Mouse (Mus musculus) embryonic facial prominence, embryonic 13.5 days (tissue): ENCODE measurements around the gene Palld. TPM values are rescaled to one million over a fixed set of nuclear protein-coding genes. Genes with fewer than 3 reads are reported as not detected.

Source experiments
- ATAC-seq: fragments of 200-750 bp; cut with Nextera tagmentation; 2 replicates; pipeline ENCODE4 v1.8.0; 2017; ENCODE audit warnings: low read depth; ENCODE audit not compliant: insufficient number of reproducible peaks, insufficient read depth, low FRiP score, low TSS enrichment
- H3K27ac ChIP-seq: fragments of 300-500 bp; sonication (generic); 2 replicates; pipeline ENCODE4 v1.5.1; 2015; ENCODE audit warnings: moderate library complexity, mild to moderate bottlenecking, inconsistent platforms
- H3K27me3 ChIP-seq: fragments of 300-500 bp; sonication (generic); 2 replicates; pipeline ENCODE4 v1.6.1; 2015; ENCODE audit warnings: mild to moderate bottlenecking, inconsistent platforms
- H3K36me3 ChIP-seq: fragments of 300-500 bp; sonication (generic); 2 replicates; pipeline ENCODE4 v1.6.1; 2015; ENCODE audit warnings: mild to moderate bottlenecking, inconsistent platforms
- H3K4me1 ChIP-seq: fragments of 300-500 bp; sonication (generic); 2 replicates; pipeline ENCODE4 v1.6.1; 2015; ENCODE audit warnings: inconsistent platforms
- H3K4me2 ChIP-seq: fragments of 300-500 bp; sonication (generic); 2 replicates; pipeline ENCODE4 v1.6.1; 2015; ENCODE audit warnings: moderate library complexity, mild to moderate bottlenecking, inconsistent platforms
- H3K4me3 ChIP-seq: fragments of 300-500 bp; sonication (generic); 2 replicates; pipeline ENCODE4 v1.5.1; 2015; ENCODE audit warnings: mild to moderate bottlenecking, inconsistent platforms
- H3K9ac ChIP-seq: fragments of 300-500 bp; sonication (generic); 2 replicates; pipeline ENCODE4 v1.6.1; 2015; ENCODE audit warnings: mild to moderate bottlenecking, inconsistent platforms
- H3K9me3 ChIP-seq: fragments of 300-500 bp; sonication (generic); 2 replicates; pipeline ENCODE4 v1.6.1; 2016; ENCODE audit warnings: inconsistent platforms
- WGBS: fragments of 180-500 bp; shearing (Covaris S2); methylation state at CpG from one replicate; pipeline ENCODE4 v1.1.7; 2015; ENCODE audit warnings: mixed read lengths; 5-methylcytosine and 5-hydroxymethylcytosine counted together
- polyA plus RNA-seq: library from polyadenylated mRNA; unstranded; fragments of >200 nt; fragmentation: Nextera tagmentation; extraction: Ambion mirVana; gene quantifications from 2 replicates; pipeline ENCODE4 v1.2.1, GENCODE M21; 2015

The Palld gene
- polyA plus RNA-seq, 1 experiment from 2014 or later, result 146 TPM

- peaks cover 82% of the 10 kb centered on the region for H3K36me3 ChIP-seq
- H3K27me3 ChIP-seq, result no peaks in the 10 kb centered on the region
- no peak overlapping the region for H3K9ac ChIP-seq
- peaks cover 29% of the 10 kb centered on the region for H3K4me1 ChIP-seq
- H3K4me2 ChIP-seq, result no peak overlapping the region
- no peak overlapping the region for H3K4me3 ChIP-seq
- no peaks in the 10 kb centered on the region for H3K9me3 ChIP-seq
- H3K27ac ChIP-seq, result no peak overlapping the region
- ATAC-seq, result no peak
- WGBS, result 64% methylated on average over 5 of the region's 5 CpGs
Observed at GRCm38 (mm10) chr8:61532831-61533230, 369.7 kb downstream of the Palld start.

DNA sequence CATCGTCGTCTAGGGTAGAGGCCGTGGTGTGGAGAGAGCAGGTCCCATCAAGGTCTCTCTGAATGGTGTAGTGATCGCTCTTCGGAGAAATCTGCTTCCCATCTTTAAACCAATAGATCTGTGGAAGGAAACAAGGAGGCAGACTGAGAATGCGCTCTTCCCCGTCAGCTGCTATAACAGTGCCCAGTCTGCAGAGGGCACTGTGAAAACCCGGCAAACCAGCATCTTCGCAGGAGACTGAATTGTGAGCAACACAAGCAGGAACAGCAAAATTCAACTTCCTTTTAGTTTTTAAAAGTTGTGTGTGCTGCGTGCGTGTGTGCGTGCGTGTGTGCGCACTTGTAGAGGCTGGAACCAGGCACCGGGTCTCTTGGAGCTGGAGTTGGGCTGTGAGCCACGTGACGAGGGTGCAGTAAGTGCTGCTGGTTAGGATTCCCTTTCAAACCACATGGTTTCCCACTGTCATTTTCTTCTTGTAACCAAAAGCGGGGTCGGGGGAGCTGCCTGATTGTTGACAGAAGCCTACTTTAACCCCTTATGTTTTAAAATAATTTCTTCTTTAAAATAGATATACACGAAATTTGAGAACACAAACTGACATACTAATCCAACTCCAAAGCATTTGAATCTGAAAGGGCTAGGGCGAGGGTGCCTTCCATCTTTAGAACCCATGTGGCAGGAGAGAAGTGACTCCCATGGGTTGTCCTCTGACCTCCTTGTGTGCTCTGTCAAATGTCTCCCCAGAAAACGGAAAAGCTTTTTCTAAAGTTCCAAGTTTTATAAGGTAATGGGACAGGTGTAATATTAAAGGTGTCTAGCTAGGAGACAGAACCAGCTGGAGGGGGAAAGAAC, 370.3 kb downstream of the Palld start:
- Histone ChIP-seq H3K9me3 (no peaks in the 10 kb centered on the region), H3K36me3 (peaks cover 81% of the 10 kb centered on the region), H3K9ac (no peak overlapping the region), H3K27me3 (no peaks in the 10 kb centered on the region), H3K4me3 (no peak overlapping the region), H3K27ac (no peak overlapping the region), H3K4me2 (no peak overlapping the region), H3K4me1 (peaks cover 28% of the 10 kb centered on the region)
- ATAC-seq, result no peak
- WGBS, result 51% methylated on average over 22 of the region's 22 CpGs

DNA sequence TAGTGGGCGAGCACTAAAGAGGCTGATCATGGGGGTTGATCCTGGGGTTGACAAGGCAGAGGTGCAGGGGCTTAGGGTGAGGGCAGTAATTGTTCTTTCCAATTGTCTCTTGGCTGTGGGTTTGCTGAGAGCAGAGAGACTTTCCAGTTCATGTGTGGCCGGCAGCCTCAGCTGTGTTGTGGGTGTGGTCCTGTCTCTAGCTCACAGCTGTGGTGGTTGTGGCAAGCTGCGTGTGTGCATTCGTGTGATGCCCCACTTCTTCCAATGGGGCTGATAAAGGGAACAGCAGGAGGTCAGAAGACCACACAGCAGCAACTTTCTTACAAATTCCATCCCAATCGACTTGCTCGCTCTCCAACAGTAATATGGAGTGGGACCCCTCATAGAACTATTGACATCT, 373.8 kb downstream of the Palld start:
- H3K9ac ChIP-seq, result no peak overlapping the region
- 81% methylated on average over 6 of the region's 6 CpGs for WGBS
- H3K4me3 ChIP-seq, result no peak overlapping the region
- H3K27ac ChIP-seq, result peak overlapping the region; percentile 55
- peaks cover 79% of the 10 kb centered on the region for H3K36me3 ChIP-seq
- no peak overlapping the region for H3K4me2 ChIP-seq
- no peaks in the 10 kb centered on the region for H3K27me3 ChIP-seq
- ATAC-seq, result no peak
- peaks cover 14% of the 10 kb centered on the region for H3K4me1 ChIP-seq
- H3K9me3 ChIP-seq, result no peaks in the 10 kb centered on the region

DNA sequence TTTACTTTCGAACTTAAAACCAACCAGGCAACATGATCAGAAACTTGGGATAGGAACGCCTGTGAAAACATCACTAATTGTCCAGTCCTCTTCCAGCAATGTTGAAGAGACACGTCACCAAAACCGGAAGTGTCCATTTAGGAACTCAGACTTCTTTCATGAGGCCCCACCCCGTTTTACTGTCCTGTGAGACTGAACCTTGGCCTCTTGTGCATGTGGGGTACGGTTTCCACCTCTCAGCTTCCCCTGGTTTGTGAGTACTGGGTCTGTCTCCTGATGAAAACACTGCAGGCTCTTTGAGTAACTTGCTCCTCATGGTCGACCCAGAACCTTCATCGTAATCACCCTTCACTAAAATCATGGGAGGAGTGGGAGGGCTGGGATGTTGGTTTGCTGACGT, 374.3 kb downstream of the Palld start:
- peaks cover 79% of the 10 kb centered on the region for H3K36me3 ChIP-seq

GRCm38 (mm10) chr8:61527037-61527436, 375.5 kb downstream of the Palld start:
- H3K27me3 ChIP-seq, result no peaks in the 10 kb centered on the region
- 0 out of 2 replicates have a peak overlapping the region, but pooled peaks have one; percentile 8 for H3K27ac ChIP-seq
- H3K36me3 ChIP-seq, result peaks cover 84% of the 10 kb centered on the region
- no peak overlapping the region for H3K4me3 ChIP-seq
- peaks cover 11% of the 10 kb centered on the region; the same call in 1 of the 2 replicates for H3K4me1 ChIP-seq
- H3K4me2 ChIP-seq, result no peak overlapping the region
- no peak for ATAC-seq
- H3K9me3 ChIP-seq, result no peaks in the 10 kb centered on the region
- 72% methylated on average over 14 of the region's 14 CpGs for WGBS
- H3K9ac ChIP-seq, result no peak overlapping the region

More for the DNA sequence above, 374.3 kb downstream of the Palld start:
- peak overlapping the region; percentile 55; the same call in 1 of the 2 replicates for H3K27ac ChIP-seq
- no peak for ATAC-seq
- no peaks in the 10 kb centered on the region for H3K9me3 ChIP-seq
- WGBS, result 88% methylated on average over 9 of the region's 9 CpGs
- H3K4me2 ChIP-seq, result no peak overlapping the region
- peaks cover 11% of the 10 kb centered on the region for H3K4me1 ChIP-seq
- H3K4me3 ChIP-seq, result no peak overlapping the region
- no peak overlapping the region for H3K9ac ChIP-seq
- no peaks in the 10 kb centered on the region for H3K27me3 ChIP-seq

DNA sequence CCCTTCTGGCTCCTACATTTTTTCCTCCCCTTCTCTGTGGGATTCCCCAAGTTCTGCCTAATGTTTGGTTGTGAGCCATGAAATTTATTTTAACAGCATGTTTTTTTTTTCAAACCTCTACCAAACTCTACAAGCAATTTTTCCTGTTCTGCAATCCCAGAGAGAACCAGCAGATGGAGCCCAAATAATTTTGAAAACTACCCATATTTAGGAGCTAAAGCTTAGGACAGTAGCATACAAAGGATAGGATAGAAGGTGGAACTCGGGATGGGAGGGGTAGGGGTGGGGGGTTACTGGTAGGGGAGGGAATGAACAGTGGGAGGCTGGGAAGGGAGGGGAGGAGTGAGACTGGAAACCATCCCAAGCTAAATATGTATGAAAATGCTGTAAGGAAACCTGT, 380.4 kb downstream of the Palld start:
- H3K4me1 ChIP-seq, result 0 out of 2 replicates have a peak, but pooled peaks cover under 1% of the 10 kb centered on the region
- no peaks in the 10 kb centered on the region for H3K9me3 ChIP-seq
- no peak overlapping the region for H3K4me2 ChIP-seq
- H3K36me3 ChIP-seq, result peaks cover 86% of the 10 kb centered on the region
- 11% methylated on average over 1 of the region's 1 CpGs for WGBS
- no peaks in the 10 kb centered on the region for H3K27me3 ChIP-seq
- H3K9ac ChIP-seq, result no peak overlapping the region
- H3K4me3 ChIP-seq, result no peak overlapping the region
- no peak for ATAC-seq
- no peak overlapping the region for H3K27ac ChIP-seq

- Histone ChIP-seq H3K4me3 (no peak overlapping the region), H3K27me3 (no peaks in the 10 kb centered on the region), H3K4me2 (no peak overlapping the region), H3K4me1 (peaks cover 4% of the 10 kb centered on the region; the same call in 1 of the 2 replicates), H3K9me3 (no peaks in the 10 kb centered on the region), H3K27ac (no peak overlapping the region), H3K9ac (no peak overlapping the region), H3K36me3 (peaks cover 88% of the 10 kb centered on the region)
- ATAC-seq, result no peak
- 63% methylated on average over 14 of the region's 14 CpGs for WGBS
Observed at GRCm38 (mm10) chr8:61517502-61518185, 384.8 kb downstream of the Palld start.

- H3K4me3 ChIP-seq, result no peak overlapping the region
- no peak overlapping the region for H3K9ac ChIP-seq
- no peaks in the 10 kb centered on the region for H3K27me3 ChIP-seq
- peaks cover 4% of the 10 kb centered on the region; the same call in 1 of the 2 replicates for H3K4me1 ChIP-seq
- H3K9me3 ChIP-seq, result no peaks in the 10 kb centered on the region
- no peak overlapping the region for H3K4me2 ChIP-seq
- WGBS, result 83% methylated on average over 8 of the region's 8 CpGs
- no peak for ATAC-seq
- H3K27ac ChIP-seq, result no peak overlapping the region
- peaks cover 88% of the 10 kb centered on the region for H3K36me3 ChIP-seq
Observed at GRCm38 (mm10) chr8:61516745-61517501, 385.6 kb downstream of the Palld start.

DNA sequence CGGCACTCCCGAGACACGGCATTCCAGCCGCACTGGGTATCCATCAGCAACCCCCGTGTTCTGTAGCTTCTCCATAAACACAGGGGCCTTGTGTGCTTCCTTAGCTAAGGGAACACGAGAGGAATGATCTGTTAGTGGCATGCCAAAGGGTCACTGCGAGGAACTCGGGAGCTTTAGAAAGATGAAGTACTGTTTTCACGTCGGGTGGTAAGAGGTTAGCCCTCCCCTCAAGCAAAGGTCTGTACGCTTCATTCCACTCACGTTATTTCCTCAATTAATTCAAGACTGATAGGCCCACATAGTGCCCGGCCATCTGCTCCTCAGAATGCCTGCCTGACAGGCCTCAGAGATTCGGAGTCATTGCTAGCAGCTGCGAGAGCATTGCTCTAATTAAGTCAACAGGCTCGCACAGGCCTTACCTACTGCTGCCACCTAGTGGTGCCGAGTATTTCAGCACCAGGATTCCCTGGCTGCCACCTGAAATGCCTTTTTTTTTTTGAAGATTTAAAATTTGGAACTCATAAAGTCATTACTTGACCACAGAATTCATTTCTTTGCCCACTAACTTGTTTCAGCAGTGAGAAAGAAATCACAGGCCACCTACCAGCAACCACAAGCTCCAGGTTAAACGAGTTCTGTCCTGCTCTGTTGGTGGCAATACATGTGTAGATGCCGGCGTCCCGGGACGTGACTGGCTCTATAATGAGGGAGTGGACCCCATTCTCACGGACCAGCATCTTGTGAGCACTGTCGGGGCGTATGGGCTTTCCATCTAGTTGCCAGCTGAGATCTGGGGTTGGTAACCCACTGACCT, 386.4 kb downstream of the Palld start:
- 44% methylated on average over 25 of the region's 25 CpGs for WGBS
- 0 out of 2 replicates have a peak, but pooled peaks have one; percentile 52 for ATAC-seq
- Histone ChIP-seq H3K4me3 (no peak overlapping the region), H3K4me1 (peaks cover 4% of the 10 kb centered on the region; the same call in 1 of the 2 replicates), H3K9me3 (no peaks in the 10 kb centered on the region), H3K9ac (no peak overlapping the region), H3K27me3 (no peaks in the 10 kb centered on the region), H3K4me2 (no peak overlapping the region), H3K27ac (no peak overlapping the region), H3K36me3 (peaks cover 86% of the 10 kb centered on the region)

DNA sequence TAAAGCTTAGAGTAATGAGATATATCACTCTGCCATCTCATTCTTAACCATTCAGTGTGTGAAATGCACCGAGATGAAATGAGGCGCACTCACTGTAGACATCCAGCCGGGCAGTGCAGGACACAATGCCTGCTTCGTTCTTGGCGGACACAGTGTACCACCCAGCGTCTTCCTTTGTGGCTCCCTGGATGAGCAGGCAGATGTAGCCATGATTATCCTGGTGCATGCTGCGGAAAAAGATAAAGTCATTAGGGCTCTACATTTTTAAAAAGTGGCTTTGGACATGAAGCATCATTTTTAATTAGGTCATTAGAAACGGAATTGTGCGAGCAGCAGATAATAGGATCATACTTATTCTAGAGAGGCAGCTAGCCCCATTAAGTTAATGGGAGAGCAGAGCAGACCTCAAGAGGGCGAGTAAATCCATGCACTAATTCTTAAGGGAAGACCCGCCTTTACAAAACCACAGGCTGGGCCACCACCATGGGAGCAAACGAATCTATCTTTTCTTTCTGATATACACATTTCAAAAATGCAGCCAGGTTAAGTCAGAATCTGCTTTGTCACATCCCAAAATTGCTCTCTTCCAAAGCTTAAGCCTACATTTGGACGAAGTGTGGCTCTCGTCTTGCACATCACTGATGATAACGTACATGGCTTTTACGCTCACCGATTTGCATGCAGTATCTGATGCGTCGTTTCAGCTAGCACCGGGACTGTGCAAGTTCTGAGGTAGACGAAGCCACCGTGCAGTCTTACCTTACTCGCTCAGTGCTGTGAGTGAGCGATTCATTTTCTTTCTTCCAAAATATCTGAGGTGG, 387.2 kb downstream of the Palld start:
- no peaks in the 10 kb centered on the region for H3K9me3 ChIP-seq
- peaks cover 4% of the 10 kb centered on the region; the same call in 1 of the 2 replicates for H3K4me1 ChIP-seq
- no peaks in the 10 kb centered on the region for H3K27me3 ChIP-seq
- ATAC-seq, result no peak
- H3K27ac ChIP-seq, result no peak overlapping the region
- H3K4me3 ChIP-seq, result no peak overlapping the region
- H3K36me3 ChIP-seq, result peaks cover 87% of the 10 kb centered on the region
- WGBS, result 91% methylated on average over 24 of the region's 24 CpGs
- H3K9ac ChIP-seq, result no peak overlapping the region
- H3K4me2 ChIP-seq, result no peak overlapping the region
